ENCODE assay signal across 12 mouse cellular contexts in genomic region chr8:26438877-26439276, GRCm38 (mm10).
DNase-seq lines count a peak whose midpoint lies in the region; ATAC-seq and TF ChIP-seq lines count a peak whose summit lies in the region.
"Had no signal": no experiment of that assay in that cellular context is flagged by ENCODE, and none has a peak within 500 bp of the region (broad histone marks: within the 10 kb centered on the region; RNA-seq: fewer than 3 reads in every experiment).

No protein-coding gene starts in this region.

- no peaks in the 10 kb centered on the region for H3K27me3 ChIP-seq in forebrain, embryonic 14.5 days (replicated peaks; ENCODE audit: control insufficient read depth, insufficient read depth, low read length)
- no peaks in the 10 kb centered on the region for H3K27me3 ChIP-seq in forebrain, embryonic 11.5 days (ENCODE audit: control insufficient read depth, insufficient read depth, low read length)
- no peaks in the 10 kb centered on the region for H3K27me3 ChIP-seq in hindbrain, embryonic 14.5 days (ENCODE audit: control insufficient read depth, insufficient read depth, low read length)
- no peaks in the 10 kb centered on the region for H3K27me3 ChIP-seq in limb, embryonic 14.5 days (ENCODE audit: control insufficient read depth, insufficient read depth, low read length)

- no peaks in the 10 kb centered on the region for H3K9me3 ChIP-seq in forebrain, embryonic 14.5 days (replicated peaks; ENCODE audit: control insufficient read depth, low read length)
- H3K9me3 ChIP-seq in forebrain, embryonic 11.5 days (ENCODE audit: control insufficient read depth, low read length): no peaks in the 10 kb centered on the region
- H3K9me3 ChIP-seq in hindbrain, embryonic 14.5 days (ENCODE audit: control insufficient read depth, low read length): no peaks in the 10 kb centered on the region
- no peaks in the 10 kb centered on the region for H3K9me3 ChIP-seq in limb, embryonic 14.5 days (ENCODE audit: control insufficient read depth, low read length)

- H3K4me2 ChIP-seq in forebrain, embryonic 14.5 days (ENCODE audit: low read length): peak overlapping the region; percentile 21; the same call in 1 of the 2 replicates
- no peak overlapping the region for H3K4me2 ChIP-seq in forebrain, embryonic 11.5 days (ENCODE audit: low read depth, low read length, severe bottlenecking)
- peak overlapping the region; percentile 39 for H3K4me2 ChIP-seq in hindbrain, embryonic 14.5 days (replicated peaks)
- peak overlapping the region; percentile 27; the same call in 1 of the 2 replicates for H3K4me2 ChIP-seq in limb, embryonic 14.5 days (replicated peaks; ENCODE audit: low read depth, low read length, severe bottlenecking)

- no peak for DNase-seq in forebrain, embryonic 14.5 days (ENCODE audit: low spot score)
- no peak for DNase-seq in forebrain, embryonic 11.5 days (ENCODE audit: low spot score)
- peak; percentile 43 for DNase-seq in adrenal gland, postnatal 14 days
- no peak for DNase-seq in hindbrain, embryonic 14.5 days (ENCODE audit: low spot score)
- no peak for DNase-seq in limb, embryonic 14.5 days (ENCODE audit: low spot score)
- DNase-seq in urinary bladder, adult 18-20 months (ENCODE audit: low spot score in 2 of 2): no peak
- no peak for DNase-seq in cerebellum, adult 11 months
- no peak for DNase-seq in Muller cell, postnatal 12 days (ENCODE audit: inconsistent ontology term)
- DNase-seq: cerebellum, postnatal 36 days; gastrocnemius, postnatal 14 days; layer of hippocampus, adult 9-11 months; right cerebral cortex, adult 18-20 months had no signal

- no peak overlapping the region for H3K9ac ChIP-seq in forebrain, embryonic 14.5 days (ENCODE audit: low read length)
- H3K9ac ChIP-seq in forebrain, embryonic 11.5 days (ENCODE audit: low read length): no peak overlapping the region
- H3K9ac ChIP-seq in hindbrain, embryonic 14.5 days: peak overlapping the region; percentile 25; the same call in 1 of the 2 replicates
- no peak overlapping the region for H3K9ac ChIP-seq in limb, embryonic 14.5 days (ENCODE audit: low read depth, low read length, severe bottlenecking)

- H3K27ac ChIP-seq in forebrain, embryonic 14.5 days (ENCODE audit: low read depth, low read length): no peak overlapping the region
- H3K27ac ChIP-seq in forebrain, embryonic 11.5 days (ENCODE audit: low read depth, low read length): no peak overlapping the region
- peak overlapping the region; percentile 47; the same call in 1 of the 2 replicates for H3K27ac ChIP-seq in hindbrain, embryonic 14.5 days
- no peak overlapping the region for H3K27ac ChIP-seq in limb, embryonic 14.5 days (replicated peaks; ENCODE audit: low read depth, low read length)

- H3K4me3 ChIP-seq in forebrain, embryonic 14.5 days (ENCODE audit: low read depth, low read length): no peak overlapping the region
- no peak overlapping the region for H3K4me3 ChIP-seq in forebrain, embryonic 11.5 days (ENCODE audit: low read depth, low read length)
- H3K4me3 ChIP-seq in hindbrain, embryonic 14.5 days (replicated peaks; ENCODE audit: low read length): peak overlapping the region; percentile 4; the same call in 1 of the 2 replicates
- H3K4me3 ChIP-seq in limb, embryonic 14.5 days (replicated peaks; ENCODE audit: low read length): no peak overlapping the region

- no peaks in the 10 kb centered on the region for H3K4me1 ChIP-seq in forebrain, embryonic 14.5 days (ENCODE audit: control insufficient read depth, insufficient read depth, low read length)
- H3K4me1 ChIP-seq in forebrain, embryonic 11.5 days (replicated peaks; ENCODE audit: control insufficient read depth, insufficient read depth, low read length): no peaks in the 10 kb centered on the region
- H3K4me1 ChIP-seq in hindbrain, embryonic 14.5 days (replicated peaks; ENCODE audit: control insufficient read depth, insufficient read depth, low read length): peaks cover 10% of the 10 kb centered on the region
- no peaks in the 10 kb centered on the region for H3K4me1 ChIP-seq in limb, embryonic 14.5 days (ENCODE audit: control insufficient read depth, insufficient read depth, low read length)

- WGBS in forebrain, embryonic 14.5 days: 65% methylated on average over 16 of the region's 16 CpGs
- 67% methylated on average over 16 of the region's 16 CpGs for WGBS in forebrain, embryonic 11.5 days
- WGBS in hindbrain, embryonic 14.5 days: 13% methylated on average over 16 of the region's 16 CpGs
- WGBS in limb, embryonic 14.5 days: 49% methylated on average over 16 of the region's 16 CpGs

- no peaks in the 10 kb centered on the region for H3K36me3 ChIP-seq in forebrain, embryonic 14.5 days (ENCODE audit: control insufficient read depth, insufficient read depth, low read length)
- no peaks in the 10 kb centered on the region for H3K36me3 ChIP-seq in forebrain, embryonic 11.5 days (ENCODE audit: control insufficient read depth, insufficient read depth, low read length)
- H3K36me3 ChIP-seq in hindbrain, embryonic 14.5 days (replicated peaks; ENCODE audit: control insufficient read depth, insufficient read depth): no peaks in the 10 kb centered on the region
- no peaks in the 10 kb centered on the region for H3K36me3 ChIP-seq in limb, embryonic 14.5 days (ENCODE audit: control insufficient read depth, insufficient read depth, low read length)

- ATAC-seq in forebrain, embryonic 14.5 days: no peak
- ATAC-seq in forebrain, embryonic 11.5 days (replicated peaks; ENCODE audit: low FRiP score): no peak
- no peak for ATAC-seq in hindbrain, embryonic 14.5 days (ENCODE audit: low FRiP score)
- no peak for ATAC-seq in limb, embryonic 14.5 days (ENCODE audit: low FRiP score, low read depth)

- TF ChIP-seq POLR2A in limb, embryonic 14.5 days (IDR thresholded peaks at IDR 0.05; ENCODE audit: borderline replicate concordance, extremely low read depth, insufficient read depth, insufficient read length): no peak
